Comparison of ENCODE assay signal across 19 mouse cellular contexts in the genomic region with DNA sequence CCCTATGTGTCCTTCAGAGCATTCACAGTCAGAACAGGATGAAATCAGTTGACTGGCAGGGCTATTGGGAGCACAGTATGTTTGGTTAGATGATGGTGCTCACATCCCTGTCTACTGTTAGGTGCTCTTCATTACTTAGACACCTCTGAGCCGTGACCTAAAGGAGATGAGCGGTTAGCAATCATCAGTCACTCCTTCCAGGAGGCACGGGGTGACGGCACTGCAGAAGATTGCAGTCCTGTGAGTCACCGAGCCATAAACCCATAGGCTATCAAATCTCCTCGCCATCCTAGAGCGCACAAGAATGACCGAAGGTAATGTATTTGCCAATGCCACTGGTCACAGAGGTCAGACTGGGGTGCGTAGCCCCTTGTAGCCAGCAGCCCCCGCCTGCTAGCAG.
"Had no signal": no experiment of that assay in that cellular context is flagged by ENCODE, and none has a peak within 500 bp of the region (broad histone marks: within the 10 kb centered on the region; RNA-seq: fewer than 3 reads in every experiment).

No protein-coding gene starts in this region.

- DNase-seq: kidney, adult 8-10 months; kidney, postnatal 25 days; layer of hippocampus, adult 9-11 months; layer of hippocampus, postnatal 36 days; liver, embryonic 13.5 days; lung, adult 2 months; lung, postnatal 14 days; lung, postnatal 4 days; midbrain, embryonic 14.5 days; right cerebral cortex, adult 18-20 months; right cerebral cortex, postnatal 14 days; right cerebral cortex, postnatal 4 days; thymus, adult 18-20 months; thymus, postnatal 36 days had no signal

- H3K9me3 ChIP-seq: liver, embryonic 13.5 days; neural tube, embryonic 12.5 days; neural tube, embryonic 15.5 days had no signal

- H3K4me1 ChIP-seq: liver, embryonic 13.5 days; neural tube, embryonic 12.5 days; neural tube, embryonic 15.5 days had no signal

- H3K4me2 ChIP-seq: liver, embryonic 13.5 days; midbrain, embryonic 11.5 days; neural tube, embryonic 12.5 days; neural tube, embryonic 15.5 days had no signal

- H3K4me3 ChIP-seq: layer of hippocampus, adult 2 months; left cerebral cortex, adult 2 months; liver, embryonic 13.5 days; neural tube, embryonic 12.5 days; neural tube, embryonic 15.5 days had no signal

- H3K36me3 ChIP-seq: liver, embryonic 13.5 days; neural tube, embryonic 12.5 days; neural tube, embryonic 15.5 days had no signal

- H3K9ac ChIP-seq: liver, embryonic 13.5 days; neural tube, embryonic 12.5 days; neural tube, embryonic 15.5 days had no signal

- H3K27ac ChIP-seq: layer of hippocampus, adult 2 months; left cerebral cortex, adult 2 months; liver, embryonic 13.5 days; neural tube, embryonic 12.5 days; neural tube, embryonic 15.5 days had no signal

- H3K27me3 ChIP-seq: liver, embryonic 13.5 days; neural tube, embryonic 12.5 days; neural tube, embryonic 15.5 days had no signal
